Mouse (Mus musculus): ENCODE measurements around the gene Ugt1a9.

Gene Ugt1a9

DNA sequence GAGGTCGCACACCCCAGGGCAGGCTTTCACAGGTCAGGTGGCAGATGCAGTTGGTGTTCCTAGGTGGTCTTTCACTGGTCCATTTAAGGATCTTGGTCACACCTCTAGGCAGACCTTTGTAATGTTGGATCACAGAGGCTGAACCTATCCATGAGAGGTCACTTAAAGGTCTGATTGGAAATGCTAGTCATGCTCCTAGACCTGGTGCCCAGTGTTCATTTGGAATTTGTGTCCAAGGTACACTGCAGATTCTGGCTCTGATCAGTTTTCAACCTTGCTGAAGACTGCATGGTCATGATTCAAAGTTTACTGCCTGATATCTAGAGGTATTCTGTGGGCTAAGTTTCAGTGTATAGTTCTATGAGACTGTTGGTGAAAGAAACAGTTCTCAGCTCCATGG lies 109.1 kb downstream of the Ugt1a9 start:
- no peak for DNase-seq (ENCODE audit: low read depth, low spot score)

DNA sequence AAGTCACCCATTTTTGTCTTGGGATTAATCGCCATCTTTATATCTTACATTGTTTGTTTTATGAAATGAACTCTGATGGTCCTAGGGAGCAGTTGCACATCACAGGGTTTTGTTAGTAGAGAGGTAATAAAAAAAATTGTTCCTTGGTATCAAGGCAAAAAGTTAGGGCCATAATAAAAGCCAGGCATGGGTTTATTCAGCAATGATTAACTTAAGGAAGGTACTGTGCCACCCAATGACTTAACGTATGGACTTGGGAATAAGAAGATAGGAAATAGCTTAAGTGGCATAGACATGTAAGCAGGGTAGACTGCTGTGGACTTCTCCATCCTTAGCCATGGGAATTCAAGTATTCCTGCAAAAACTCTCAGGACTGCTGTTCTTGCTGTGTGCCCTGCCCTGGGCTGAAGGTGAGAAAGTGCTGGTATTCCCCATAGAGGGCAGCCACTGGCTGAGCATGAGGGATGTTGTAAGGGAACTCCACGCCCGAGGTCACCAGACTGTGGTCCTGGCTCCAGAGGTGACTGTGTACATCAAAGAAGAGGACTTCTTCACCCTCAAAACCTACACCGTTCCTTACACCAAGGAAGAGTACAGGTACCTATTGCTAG lies 115.8 kb downstream of the Ugt1a9 start:
- DNase-seq (ENCODE audit: low read depth, low spot score) = no peak

DNA sequence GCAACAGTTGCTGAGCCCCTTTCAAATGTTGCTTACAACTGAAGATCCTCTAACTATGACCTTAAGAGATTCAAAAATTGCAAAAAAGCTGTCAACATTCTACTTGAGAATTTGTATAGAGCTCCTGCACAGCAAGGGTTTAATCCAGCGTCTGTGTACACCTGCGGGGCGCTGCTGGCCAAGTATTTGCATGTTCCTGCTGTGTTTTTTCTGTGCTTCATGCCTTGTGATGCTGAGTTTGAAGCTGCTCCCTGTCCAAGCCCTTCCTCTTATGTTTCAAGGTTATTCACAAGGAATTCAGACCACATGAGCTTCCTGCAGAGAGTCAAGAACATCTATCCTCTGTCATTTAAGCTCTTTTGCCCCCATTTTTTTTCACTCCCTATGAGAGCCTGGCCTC lies 121.5 kb downstream of the Ugt1a9 start:
- DNase-seq (ENCODE audit: low read depth, low spot score) = peak; percentile 64

DNA sequence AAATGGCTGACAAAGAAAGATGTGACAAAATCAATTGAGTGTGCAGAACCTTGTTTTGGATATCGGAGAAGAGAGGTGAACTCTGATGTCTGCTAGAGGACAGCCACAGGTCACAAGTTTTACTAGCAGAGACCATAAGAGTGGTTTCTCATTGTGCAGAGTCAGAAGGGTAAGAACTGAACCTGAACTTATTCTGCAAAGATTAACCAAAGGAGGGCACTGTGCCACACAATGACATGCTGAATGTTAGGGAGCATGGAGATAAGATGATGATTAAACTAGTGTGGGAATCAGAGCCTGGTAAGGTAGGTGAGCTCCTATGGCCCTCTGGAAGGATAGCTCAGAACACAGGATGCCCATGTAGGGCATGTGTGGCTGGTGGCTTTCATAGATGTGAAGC lies 125.1 kb downstream of the Ugt1a9 start:
- DNase-seq (ENCODE audit: low read depth, low spot score) = no peak

DNA sequence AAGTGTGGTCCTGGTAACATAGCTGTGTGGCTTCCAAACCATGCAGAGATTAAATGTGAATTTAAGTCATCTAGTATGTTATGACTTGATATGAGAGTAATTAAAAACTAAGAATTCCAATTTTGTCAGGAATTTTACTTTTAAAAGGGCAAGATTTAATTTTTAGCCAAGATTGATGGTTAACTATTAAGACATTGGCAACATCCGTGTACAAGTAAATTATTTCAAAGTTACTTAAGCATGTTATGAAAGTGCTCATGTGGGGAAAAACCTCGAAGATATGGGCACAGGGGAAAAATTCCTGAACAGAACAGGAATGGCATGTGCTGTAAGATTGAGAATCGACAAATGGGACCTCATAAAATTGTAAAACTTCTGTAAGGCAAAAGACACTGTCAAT lies 126.8 kb downstream of the Ugt1a9 start:
- no peak for DNase-seq (ENCODE audit: low read depth, low spot score)

DNA sequence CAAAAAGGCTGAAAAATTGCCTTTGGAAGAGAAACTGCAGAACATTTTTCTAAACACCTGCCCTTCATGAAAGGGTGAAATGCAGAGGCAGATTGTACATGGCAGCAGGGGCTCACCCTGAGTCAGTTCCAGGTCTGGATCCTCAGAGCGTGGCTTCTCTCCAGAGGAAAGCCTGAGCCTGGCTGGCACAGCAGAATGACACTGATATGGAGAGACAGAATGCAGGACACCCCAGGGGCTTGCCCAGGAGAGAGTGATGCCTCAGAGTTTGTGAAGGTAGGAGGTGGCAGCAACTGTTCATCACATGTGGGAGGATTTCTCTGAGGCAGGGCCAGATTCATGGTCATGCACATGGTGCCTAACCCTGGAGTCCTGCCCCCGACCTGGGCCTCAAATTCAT lies 129.4 kb downstream of the Ugt1a9 start:
- DNase-seq (ENCODE audit: low read depth, low spot score) = no peak

DNA sequence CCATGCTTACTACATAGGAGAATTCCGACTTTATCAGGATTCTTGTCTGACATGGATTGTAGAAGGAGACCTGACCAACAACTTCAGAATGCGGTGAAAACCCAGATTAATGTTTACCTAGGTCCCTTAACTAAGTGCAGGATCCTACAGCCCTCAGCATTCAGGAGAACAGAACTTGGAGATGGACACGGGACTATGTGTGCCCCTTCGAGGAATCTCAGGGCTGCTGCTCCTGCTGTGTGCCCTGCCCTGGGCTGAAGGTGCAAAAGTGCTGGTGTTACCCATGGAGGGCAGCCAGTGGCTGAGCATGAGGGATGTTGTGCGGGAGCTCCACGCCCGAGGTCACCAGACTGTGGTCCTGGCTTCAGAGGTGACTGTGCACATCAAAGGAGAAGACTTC lies 129.9 kb downstream of the Ugt1a9 start, which contains the start of gene Ugt1a2:
Gene Ugt1a2, plus strand, starts transcription at position 146 of the 400 bp plus-strand sequence.
- DNase-seq (ENCODE audit: low read depth, low spot score) = no peak

DNA sequence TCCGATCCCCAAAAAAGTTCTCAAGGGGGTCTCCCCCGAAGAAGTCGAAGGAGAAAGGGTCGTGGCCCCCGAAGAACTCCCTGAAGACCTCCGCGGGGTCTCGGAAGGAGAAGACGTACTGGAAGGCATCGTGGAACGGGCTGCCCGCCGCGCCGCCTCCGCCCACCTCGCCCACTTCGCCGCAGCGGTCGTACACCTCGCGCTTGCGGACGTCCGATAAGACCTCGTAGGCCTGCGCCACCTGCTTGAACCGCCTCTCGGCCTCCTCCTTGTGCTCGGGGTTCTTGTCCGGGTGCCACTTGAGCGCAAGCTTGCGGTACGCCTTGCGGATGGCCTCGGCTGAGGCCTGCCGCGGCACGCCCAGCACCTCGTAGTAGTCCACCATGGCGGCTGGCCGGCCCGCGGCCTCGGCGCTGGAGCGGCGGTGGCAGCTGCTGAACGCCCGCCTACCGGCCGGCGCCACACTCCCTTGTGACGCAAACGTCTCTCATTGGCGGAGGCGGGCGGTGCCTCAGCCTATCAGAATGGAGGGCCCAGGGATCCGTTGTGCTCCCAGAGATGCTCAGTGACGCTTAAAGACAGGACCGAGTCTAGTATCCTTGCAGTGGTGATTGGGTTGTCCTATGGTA lies 134.8 kb downstream of the Ugt1a9 start, which contains the start of gene Dnajb3:
Gene Dnajb3, minus strand, starts transcription at position 489 of the 629 bp plus-strand sequence.
- peak; percentile 81 for DNase-seq (ENCODE audit: low read depth, low spot score)

DNA sequence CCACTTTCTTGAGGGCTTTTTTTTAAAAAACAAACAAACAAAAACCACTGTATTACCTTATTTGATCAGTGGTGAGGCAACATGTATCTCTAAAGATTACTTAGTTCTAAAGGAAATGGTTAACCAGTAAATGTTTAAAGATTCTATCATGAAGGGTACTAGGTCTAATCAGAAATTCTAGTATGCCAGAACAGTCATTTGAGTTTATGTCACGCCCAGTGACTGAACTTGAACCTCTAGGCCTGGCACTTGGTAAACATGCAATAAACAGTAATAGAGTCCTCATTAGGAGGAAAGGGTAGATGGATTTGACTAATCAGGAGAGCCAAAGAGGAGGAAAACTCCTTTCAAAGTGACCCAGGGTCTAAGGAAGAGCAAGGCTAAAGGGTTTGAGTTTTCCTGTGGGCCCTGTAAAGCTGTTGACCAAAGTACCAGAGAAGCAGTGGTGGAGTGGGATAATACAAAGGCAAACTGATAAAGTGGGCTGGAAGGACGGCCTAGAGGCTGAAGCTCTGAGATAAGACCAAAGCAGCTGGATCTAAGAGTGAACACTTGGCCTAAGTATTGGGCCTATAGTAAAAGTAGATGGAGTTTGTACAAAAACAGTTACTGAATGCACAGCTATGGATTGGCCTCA lies 136.4 kb downstream of the Ugt1a9 start:
- DNase-seq (ENCODE audit: low read depth, low spot score) = no peak

DNA sequence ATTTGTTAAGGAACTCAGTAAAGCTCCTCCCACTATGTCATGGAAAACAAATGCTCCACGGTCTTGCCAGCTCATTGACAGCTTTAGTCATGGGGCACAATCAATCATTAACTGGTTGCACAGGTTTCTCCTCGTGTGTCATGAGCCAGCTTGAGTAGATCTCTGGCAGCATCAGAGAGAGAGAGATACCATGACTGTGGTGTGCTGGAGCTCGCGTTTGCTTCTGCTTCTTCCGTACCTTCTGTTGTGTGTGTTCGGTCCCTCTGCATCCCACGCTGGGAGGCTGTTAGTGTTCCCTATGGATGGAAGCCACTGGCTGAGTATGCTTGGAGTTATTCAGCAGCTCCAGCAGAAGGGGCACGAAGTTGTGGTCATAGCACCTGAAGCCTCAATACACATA lies 141.2 kb downstream of the Ugt1a9 start, which contains the start of gene Ugt1a1:
Gene Ugt1a1, plus strand, starts transcription at position 148 of the 400 bp plus-strand sequence.
- peak; percentile 3 for DNase-seq (ENCODE audit: low read depth, low spot score)

DNA sequence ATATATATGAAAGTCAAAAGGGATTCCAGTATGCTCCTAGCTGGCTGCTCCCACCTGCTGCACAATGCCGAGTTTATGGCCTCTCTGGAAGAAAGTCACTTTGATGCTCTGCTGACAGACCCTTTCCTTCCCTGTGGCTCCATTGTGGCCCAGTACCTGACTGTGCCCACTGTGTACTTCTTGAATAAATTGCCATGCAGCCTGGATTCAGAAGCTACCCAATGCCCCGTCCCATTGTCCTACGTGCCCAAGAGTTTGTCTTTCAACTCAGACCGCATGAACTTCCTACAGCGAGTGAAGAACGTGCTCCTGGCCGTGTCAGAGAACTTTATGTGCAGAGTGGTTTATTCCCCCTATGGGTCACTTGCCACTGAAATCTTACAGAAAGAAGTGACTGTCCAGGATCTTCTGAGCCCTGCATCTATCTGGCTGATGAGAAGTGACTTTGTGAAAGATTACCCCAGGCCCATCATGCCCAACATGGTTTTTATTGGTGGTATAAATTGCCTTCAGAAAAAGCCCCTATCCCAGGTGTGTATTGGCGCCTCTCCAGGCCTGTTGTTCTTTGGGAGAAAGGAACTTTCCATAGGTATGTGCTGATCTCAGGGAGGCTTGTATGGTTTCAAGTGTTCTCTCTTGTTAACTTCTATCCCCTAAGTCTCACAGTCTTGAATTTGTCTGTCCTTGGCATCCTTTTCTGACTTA lies 141.9 kb downstream of the Ugt1a9 start:
- no peak for DNase-seq (ENCODE audit: low read depth, low spot score)

DNA sequence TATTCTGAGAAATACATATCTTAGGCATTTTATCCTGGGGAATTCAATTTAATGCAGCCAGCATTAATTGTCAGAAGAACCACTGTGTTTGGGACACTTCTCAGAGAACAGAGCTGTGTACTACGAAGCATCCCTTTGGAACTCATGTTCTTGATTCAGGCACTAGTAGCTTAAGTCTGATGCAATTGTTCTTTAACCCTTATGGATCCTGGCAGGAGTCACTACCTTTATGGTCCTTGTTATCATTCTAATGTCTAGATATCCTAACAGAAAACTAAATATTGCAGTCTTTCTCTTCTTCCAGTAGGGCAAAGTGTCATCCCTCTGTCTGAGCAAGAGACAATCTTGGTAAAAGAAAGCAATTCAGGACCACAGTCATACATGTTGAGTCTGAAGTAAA lies 142.5 kb downstream of the Ugt1a9 start:
- DNase-seq (ENCODE audit: low read depth, low spot score) = no peak

DNA sequence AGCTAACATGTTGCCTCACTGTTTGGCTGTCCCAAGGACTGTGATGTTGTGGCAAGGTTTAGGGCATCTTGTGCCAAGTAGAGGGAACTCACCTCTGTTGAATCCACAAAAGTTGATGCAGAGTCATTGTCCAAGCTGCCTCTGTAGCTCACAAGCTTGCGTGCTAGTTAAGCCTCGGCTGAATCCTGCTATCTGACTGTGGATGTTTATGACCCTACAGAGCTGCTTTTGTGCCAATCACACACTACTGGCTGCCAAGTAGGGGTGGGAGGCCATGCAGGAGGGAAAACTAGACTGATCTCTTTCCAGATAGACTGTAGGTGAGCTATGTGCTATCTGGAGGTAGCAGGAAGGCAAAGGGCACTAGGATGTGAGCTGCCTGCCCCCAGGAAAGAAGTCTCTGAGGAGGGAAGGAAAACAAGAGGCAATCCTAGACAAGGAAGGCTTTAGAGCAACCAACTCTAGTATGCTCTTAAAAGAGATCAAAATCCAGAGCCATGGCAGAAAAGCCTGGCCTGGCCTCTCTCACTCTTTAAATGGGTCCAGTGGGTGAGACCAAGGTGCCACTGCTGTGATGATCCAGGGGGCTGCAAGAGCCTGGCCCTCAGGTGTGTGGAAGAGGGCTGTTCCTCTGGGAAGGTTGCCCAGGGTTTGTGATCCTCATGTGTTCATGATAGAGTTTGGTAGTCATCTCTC lies 143.3 kb downstream of the Ugt1a9 start:
- DNase-seq (ENCODE audit: low read depth, low spot score) = peak; percentile 8

DNA sequence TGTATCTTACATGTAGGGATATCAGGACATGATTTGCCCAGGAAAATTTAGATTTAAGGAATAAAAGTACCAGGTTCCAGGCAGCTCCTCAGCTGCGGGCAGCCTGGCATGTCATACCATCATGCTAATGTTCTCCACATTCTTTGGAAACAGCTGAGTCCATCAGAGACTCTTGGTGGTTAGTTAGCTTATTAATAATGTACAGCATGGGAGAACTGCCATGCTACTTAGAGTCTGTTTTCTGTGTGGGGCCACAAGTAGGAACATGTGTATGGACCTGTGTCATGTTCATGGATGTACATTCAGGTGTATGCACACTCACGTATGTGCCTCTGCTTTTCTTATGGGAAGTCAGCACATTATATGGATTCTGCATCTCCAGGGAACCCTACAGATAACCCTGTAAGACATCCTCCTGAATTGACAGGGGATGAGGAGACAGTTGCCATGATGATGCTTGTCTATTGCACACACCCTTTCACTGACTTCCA lies 143.9 kb downstream of the Ugt1a9 start:
- DNase-seq (ENCODE audit: low read depth, low spot score) = peak; percentile 2

DNA sequence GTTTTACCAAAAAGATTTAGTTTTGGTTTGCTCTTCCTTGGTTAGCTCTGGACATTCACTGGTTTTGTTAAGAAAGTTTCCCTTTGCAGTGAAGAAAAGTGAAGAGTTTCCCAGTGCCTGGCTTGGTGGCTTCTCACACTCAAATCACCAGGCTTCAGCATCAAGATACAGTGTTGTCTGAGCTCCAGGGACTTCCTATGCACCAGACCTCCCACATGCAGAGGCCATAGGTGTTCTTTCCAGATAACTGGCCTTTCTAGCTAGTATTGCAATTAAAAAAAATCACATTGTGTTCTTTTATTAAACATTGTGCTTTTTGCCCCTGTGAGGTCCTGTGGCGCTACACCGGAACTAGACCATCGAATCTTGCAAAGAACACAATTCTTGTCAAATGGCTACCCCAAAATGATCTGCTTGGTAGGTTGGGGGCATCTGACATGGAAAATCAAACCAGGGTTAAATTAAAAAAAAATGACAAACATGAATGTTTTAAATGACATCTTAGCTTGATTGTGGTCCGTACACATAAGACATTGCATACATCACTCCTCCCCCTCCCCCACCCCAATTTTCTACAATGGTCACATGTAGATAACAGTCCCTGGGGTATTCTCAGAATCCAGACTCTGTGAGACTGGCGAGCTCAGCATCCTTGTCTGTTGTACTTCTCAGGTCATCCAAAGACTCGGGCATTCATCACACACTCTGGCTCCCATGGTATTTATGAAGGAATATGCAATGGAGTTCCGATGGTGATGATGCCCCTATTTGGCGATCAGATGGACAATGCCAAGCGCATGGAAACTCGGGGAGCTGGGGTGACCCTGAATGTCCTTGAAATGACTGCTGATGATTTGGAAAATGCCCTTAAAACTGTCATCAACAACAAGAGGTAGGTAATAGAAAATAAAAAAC lies 145.1 kb downstream of the Ugt1a9 start:
- DNase-seq (ENCODE audit: low read depth, low spot score) = peak; percentile 5

DNA sequence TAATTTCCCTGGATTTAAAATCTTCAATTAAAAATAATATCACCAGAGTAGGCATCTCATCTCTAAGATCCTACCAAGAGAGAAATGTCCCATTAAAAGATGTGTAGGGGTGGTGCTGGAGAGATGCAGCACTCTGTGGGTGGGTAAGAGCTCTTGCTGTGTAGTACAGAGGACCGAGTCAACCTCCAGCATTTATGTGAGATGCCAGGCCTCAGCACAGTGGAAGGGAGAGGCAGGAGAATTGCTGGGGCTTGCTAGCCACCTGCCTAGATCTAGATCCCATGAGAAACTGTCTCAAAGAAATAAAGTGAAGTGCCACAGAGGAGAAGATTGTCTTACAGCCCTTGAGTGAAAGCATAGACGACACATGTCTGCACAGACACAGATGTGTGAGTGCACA lies 146.0 kb downstream of the Ugt1a9 start:
- DNase-seq (ENCODE audit: low read depth, low spot score) = peak; percentile 8

DNA sequence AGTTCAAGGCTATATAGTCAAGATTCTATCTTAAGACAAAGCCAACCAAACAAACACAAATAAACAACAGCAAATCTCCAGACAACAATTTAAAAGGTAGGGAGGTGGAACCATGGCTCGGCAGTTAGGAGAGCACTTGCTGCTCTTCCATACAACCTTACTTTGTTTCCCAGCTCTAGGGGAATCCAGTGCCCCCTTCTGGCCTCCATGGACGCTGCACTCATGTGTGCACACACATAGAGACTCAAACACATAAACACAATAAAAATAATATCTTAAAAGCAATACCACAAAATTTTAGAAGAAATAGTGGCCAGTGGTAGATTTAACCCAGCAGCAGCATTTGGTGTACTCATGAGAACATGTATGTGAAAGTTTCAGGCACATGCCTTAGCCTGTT lies 146.5 kb downstream of the Ugt1a9 start:
- peak; percentile 29 for DNase-seq (ENCODE audit: low read depth, low spot score)

DNA sequence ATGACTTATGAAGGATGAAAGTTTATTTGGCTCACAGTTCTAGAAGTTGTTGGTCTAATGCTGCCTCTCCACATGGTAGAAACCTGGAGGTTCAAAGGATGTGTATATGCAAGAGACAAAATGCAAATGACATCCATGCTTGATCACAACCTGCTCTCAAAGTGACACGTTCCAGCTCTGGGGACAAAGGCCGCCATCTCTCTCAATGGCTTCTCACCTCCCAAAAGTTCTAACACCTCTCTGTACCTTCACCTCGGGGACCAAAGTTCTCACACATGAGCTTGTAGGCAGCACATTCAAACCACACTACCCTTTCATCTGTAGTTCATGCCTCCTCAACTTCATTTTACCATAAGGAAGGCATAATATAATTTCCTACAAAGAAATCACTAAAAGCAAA lies 147.0 kb downstream of the Ugt1a9 start:
- peak; percentile 3 for DNase-seq (ENCODE audit: low read depth, low spot score)

DNA sequence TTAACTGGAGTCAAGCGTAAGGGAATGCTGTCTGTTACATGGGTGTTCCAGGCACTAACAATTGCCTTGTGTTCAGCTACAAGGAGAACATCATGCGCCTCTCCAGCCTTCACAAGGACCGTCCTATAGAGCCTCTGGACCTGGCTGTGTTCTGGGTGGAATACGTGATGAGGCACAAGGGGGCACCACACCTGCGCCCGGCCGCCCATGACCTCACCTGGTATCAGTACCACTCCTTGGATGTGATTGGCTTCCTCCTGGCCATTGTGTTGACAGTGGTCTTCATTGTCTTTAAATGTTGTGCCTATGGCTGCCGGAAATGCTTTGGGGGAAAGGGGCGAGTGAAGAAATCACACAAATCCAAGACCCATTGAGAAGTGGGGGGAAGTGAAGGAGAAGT lies 147.5 kb downstream of the Ugt1a9 start:
- peak; percentile 13 for DNase-seq (ENCODE audit: low read depth, low spot score)

DNA sequence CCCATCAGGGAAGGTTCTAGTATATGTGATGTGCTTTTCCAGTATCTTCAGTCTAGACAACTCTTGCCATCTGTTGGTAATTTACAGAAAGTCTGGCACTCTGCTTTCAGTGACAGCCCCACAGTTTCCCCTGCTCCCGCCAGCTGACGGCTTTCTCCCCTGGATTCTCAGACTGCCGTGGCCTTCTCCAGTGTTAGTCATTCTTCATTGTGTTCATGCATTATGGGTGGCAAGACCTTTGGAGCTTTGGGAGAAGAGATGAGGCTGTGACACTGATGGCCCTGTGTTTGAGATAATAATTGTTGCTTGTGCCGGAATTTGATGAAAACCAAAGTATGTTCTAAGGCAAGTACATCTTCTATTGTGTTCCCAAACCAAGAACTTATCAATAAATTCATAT lies 148.0 kb downstream of the Ugt1a9 start:
- DNase-seq (ENCODE audit: low read depth, low spot score) = no peak

Data from R1 (cell line).